Mouse (Mus musculus) C2C12 (cell line): Measurements from ENCODE around the gene Lamp1.

ENCODE experiments used
- CEBPB ChIP-seq: IDR thresholded peaks from one replicate; pipeline ENCODE4 v1.6.1; 2011; ENCODE audit warnings: low read depth, mild to moderate bottlenecking, control low read depth, moderate library complexity
- CTCF ChIP-seq: IDR thresholded peaks from one replicate; pipeline ENCODE4 v1.5.1; 2011; ENCODE audit not compliant: control insufficient read depth, insufficient read depth, insufficient read length
- MYOD1 ChIP-seq: IDR thresholded peaks from one replicate; pipeline ENCODE4 v1.6.1; 2011; ENCODE audit warnings: low read depth; ENCODE audit not compliant: control insufficient read depth, insufficient read length

DNA sequence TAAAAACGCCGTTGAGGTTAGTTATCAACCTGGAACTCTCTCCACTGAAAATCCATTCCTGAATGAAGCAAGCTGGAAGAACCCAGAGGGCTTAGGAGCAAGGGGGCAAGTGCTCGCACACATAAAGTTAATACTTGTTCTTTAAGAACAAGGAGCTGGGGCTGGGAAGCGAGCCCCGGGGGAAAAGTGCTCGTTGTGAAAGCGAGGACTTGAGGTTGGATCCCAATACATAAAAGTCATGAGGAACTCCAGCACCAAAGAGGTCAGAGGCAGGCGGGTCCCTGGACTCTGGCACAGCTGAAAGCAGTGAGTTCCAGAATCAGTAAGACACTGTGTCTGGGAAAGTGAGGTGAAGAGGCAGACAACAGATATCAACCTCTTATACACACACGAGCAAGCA, 4.9 kb upstream of the Lamp1 start:
- TF ChIP-seq CEBPB = no peak
- TF ChIP-seq CTCF = no peak
- no peak for TF ChIP-seq MYOD1
